Mouse (Mus musculus) bone marrow, adult 2 months (tissue): Measurements from ENCODE around the gene Rdh11.

ENCODE experiments used
- CTCF ChIP-seq: fragments of 200-500 bp; IDR thresholded peaks from 2 replicates; pipeline ENCODE4 v1.5.1; 2011; ENCODE audit warnings: low read length, control low read depth; ENCODE audit not compliant: control insufficient read depth, insufficient read depth
- POLR2A ChIP-seq: fragments of 200-500 bp; IDR thresholded peaks from 2 replicates; pipeline ENCODE4 v1.6.1; 2011; ENCODE audit warnings: low read depth, mild to moderate bottlenecking, control low read depth, low read length, borderline replicate concordance; ENCODE audit not compliant: control insufficient read depth

DNA sequence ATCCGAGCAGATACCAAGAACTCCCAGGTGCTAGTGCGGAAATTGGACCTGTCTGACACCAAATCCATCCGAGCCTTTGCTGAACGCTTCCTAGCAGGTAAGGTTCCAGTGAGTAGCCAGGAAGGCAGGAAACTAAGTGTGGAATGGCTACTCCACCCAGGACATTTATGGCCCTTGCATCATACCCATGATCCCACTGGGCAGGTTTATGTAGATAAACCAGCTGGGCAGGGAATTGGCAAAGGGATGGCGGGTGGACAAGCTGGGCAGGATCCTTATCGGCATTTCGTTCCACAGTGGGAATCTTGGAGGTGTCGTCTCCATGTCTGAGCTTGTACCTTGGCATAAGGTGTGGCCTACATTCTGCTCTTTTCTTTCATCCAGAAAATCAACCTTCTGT, 19.4 kb upstream of the Rdh11 start:
- TF ChIP-seq POLR2A (no peak), CTCF (no peak)
